ENCODE assay signal across 15 mouse cellular contexts in genomic region chr17:50048209-50048608, GRCm38 (mm10).
DNase-seq lines count a peak whose midpoint lies in the region; ATAC-seq and TF ChIP-seq lines count a peak whose summit lies in the region.
"Had no signal": no experiment of that assay in that cellular context is flagged by ENCODE, and none has a peak within 500 bp of the region (broad histone marks: within the 10 kb centered on the region; RNA-seq: fewer than 3 reads in every experiment).

No protein-coding gene starts in this region.

- DNase-seq in heart, adult 2 months, result peak in 1 of 2 experiments; percentile 62
- no peak for DNase-seq in heart, embryonic 10.5 days (ENCODE audit: low spot score)
- peak; percentile 59 for DNase-seq in heart, postnatal 4 days
- peak; percentile 54 for DNase-seq in midbrain, embryonic 14.5 days
- no peak for DNase-seq in spleen, adult 12 weeks (ENCODE audit: low spot score)
- DNase-seq in layer of hippocampus, adult 8-10 months (ENCODE audit: low spot score in 2 of 2), result no peak
- DNase-seq: adrenal gland, adult 8-10 months; cerebellum, adult 8-10 months; kidney, adult 11 months; kidney, postnatal 10 days; thymus, postnatal 25 days had no signal

- peaks cover 5% of the 10 kb centered on the region; the same call in 1 of the 2 replicates for H3K36me3 ChIP-seq in heart, adult 2 months (ENCODE audit: control insufficient read depth, insufficient read depth, low read length)
- H3K36me3 ChIP-seq in heart, embryonic 10.5 days, result no peaks in the 10 kb centered on the region
- peaks cover 10% of the 10 kb centered on the region; the same call in 1 of the 2 replicates for H3K36me3 ChIP-seq in heart, embryonic 15.5 days
- H3K36me3 ChIP-seq in midbrain, embryonic 14.5 days (ENCODE audit: control insufficient read depth, insufficient read depth, low read length), result no peaks in the 10 kb centered on the region
- H3K36me3 ChIP-seq: G1E; lung, embryonic 15.5 days had no signal

- TF ChIP-seq EP300 in heart, adult 2 months (IDR thresholded peaks at IDR 0.05; ENCODE audit: insufficient read depth, low read depth, low read length), result 0 out of 2 replicates have a peak, but pooled peaks have one; percentile 5

- H3K27me3 ChIP-seq in heart, adult 2 months (ENCODE audit: control insufficient read depth, insufficient read depth, low read length), result no peaks in the 10 kb centered on the region
- H3K27me3 ChIP-seq in heart, embryonic 10.5 days (ENCODE audit: insufficient read depth, poor library complexity, severe bottlenecking), result peaks cover 7% of the 10 kb centered on the region
- no peaks in the 10 kb centered on the region for H3K27me3 ChIP-seq in heart, embryonic 15.5 days
- H3K27me3 ChIP-seq in midbrain, embryonic 14.5 days (ENCODE audit: control insufficient read depth, insufficient read depth, low read length), result no peaks in the 10 kb centered on the region
- H3K27me3 ChIP-seq: lung, embryonic 15.5 days had no signal

- H3K4me1 ChIP-seq in heart, adult 2 months (ENCODE audit: control insufficient read depth, insufficient read depth, low read length), result peaks cover 23% of the 10 kb centered on the region
- H3K4me1 ChIP-seq in heart, embryonic 10.5 days, result peaks cover 19% of the 10 kb centered on the region
- H3K4me1 ChIP-seq in heart, embryonic 15.5 days (replicated peaks), result peaks cover 31% of the 10 kb centered on the region
- no peaks in the 10 kb centered on the region for H3K4me1 ChIP-seq in midbrain, embryonic 14.5 days (ENCODE audit: control insufficient read depth, insufficient read depth, low read length)
- H3K4me1 ChIP-seq: lung, embryonic 15.5 days had no signal

- H3K9me3 ChIP-seq in heart, embryonic 10.5 days, result no peaks in the 10 kb centered on the region
- H3K9me3 ChIP-seq in heart, embryonic 15.5 days (replicated peaks), result no peaks in the 10 kb centered on the region
- H3K9me3 ChIP-seq in midbrain, embryonic 14.5 days (ENCODE audit: control insufficient read depth, low read length), result no peaks in the 10 kb centered on the region
- H3K9me3 ChIP-seq: liver, embryonic 12.5 days; lung, embryonic 15.5 days had no signal

- no peak overlapping the region for H3K4me2 ChIP-seq in heart, embryonic 15.5 days
- H3K4me2 ChIP-seq in midbrain, embryonic 14.5 days (ENCODE audit: low read length), result no peak overlapping the region
- H3K4me2 ChIP-seq: liver, embryonic 12.5 days; lung, embryonic 15.5 days had no signal

- WGBS in heart, adult 2 months, result 33% methylated on average over 9 of the region's 9 CpGs
- WGBS in heart, embryonic 10.5 days, result 71% methylated on average over 9 of the region's 9 CpGs
- 43% methylated on average over 9 of the region's 9 CpGs for WGBS in heart, embryonic 15.5 days
- WGBS in midbrain, embryonic 14.5 days, result 73% methylated on average over 9 of the region's 9 CpGs

- intact Hi-C loops in heart, adult 2 months (cut with DNase I), result no loop called here

- no peak for TF ChIP-seq CTCF in heart, adult 2 months (IDR thresholded peaks at IDR 0.05)

- no peak for ATAC-seq in heart, embryonic 15.5 days (replicated peaks; ENCODE audit: insufficient number of reproducible peaks, insufficient read depth, low FRiP score, low read depth)
- ATAC-seq in midbrain, embryonic 14.5 days (ENCODE audit: low FRiP score, low TSS enrichment), result no peak
- ATAC-seq: liver, embryonic 12.5 days had no signal

- no peak overlapping the region for H3K9ac ChIP-seq in heart, adult 2 months (ENCODE audit: low read depth, low read length)
- H3K9ac ChIP-seq in heart, embryonic 15.5 days, result no peak overlapping the region
- no peak overlapping the region for H3K9ac ChIP-seq in midbrain, embryonic 14.5 days (replicated peaks; ENCODE audit: low read length)
- H3K9ac ChIP-seq: liver, embryonic 12.5 days; lung, embryonic 15.5 days had no signal

- H3K27ac ChIP-seq in heart, adult 2 months, result peak overlapping the region; percentile 55
- no peak overlapping the region for H3K27ac ChIP-seq in heart, embryonic 10.5 days
- peak overlapping the region; percentile 29 for H3K27ac ChIP-seq in heart, embryonic 15.5 days
- no peak overlapping the region for H3K27ac ChIP-seq in midbrain, embryonic 14.5 days (replicated peaks; ENCODE audit: low read depth, low read length)
- H3K27ac ChIP-seq: liver, embryonic 12.5 days; lung, embryonic 15.5 days had no signal

- no peak for TF ChIP-seq POLR2A in heart, adult 2 months (IDR thresholded peaks at IDR 0.05; ENCODE audit: insufficient read depth, low read depth, low read length)

- no peak overlapping the region for H3K4me3 ChIP-seq in heart, adult 2 months
- H3K4me3 ChIP-seq in heart, embryonic 10.5 days, result no peak overlapping the region
- no peak overlapping the region for H3K4me3 ChIP-seq in heart, embryonic 15.5 days
- H3K4me3 ChIP-seq in midbrain, embryonic 14.5 days (replicated peaks; ENCODE audit: low read depth, low read length), result no peak overlapping the region
- H3K4me3 ChIP-seq: liver, embryonic 12.5 days; lung, embryonic 15.5 days had no signal

- H3K79me2 ChIP-seq in heart, adult 2 months (replicated peaks; ENCODE audit: control insufficient read depth, insufficient read depth, low read length), result no peaks in the 10 kb centered on the region

Comparison
In these comparisons a context has a peak if more than half of its experiments do, and no peak if none do; other contexts are left out.
1. DNase-seq: peak in heart, postnatal 4 days (single experiment) and midbrain, embryonic 14.5 days (single experiment); none in heart, embryonic 10.5 days (single experiment), spleen, adult 12 weeks (single experiment) and layer of hippocampus, adult 8-10 months (0 of 2).
2. H3K27ac ChIP-seq: peak in heart, adult 2 months (single experiment) and heart, embryonic 15.5 days (single experiment); none in heart, embryonic 10.5 days (single experiment) and midbrain, embryonic 14.5 days (single experiment).